Mouse (Mus musculus) cortical plate, adult 2 months (tissue): ENCODE measurements around the gene Smad3. TPM values are rescaled to one million over a fixed set of nuclear protein-coding genes. Genes with fewer than 3 reads are reported as not detected.

ENCODE experiments used
- H3K27ac ChIP-seq: fragments of 200-500 bp; 2 replicates; pipeline ENCODE4 v1.5.1; 2012; ENCODE audit warnings: low read length, control low read depth, inconsistent platforms; ENCODE audit not compliant: insufficient read depth
- H3K4me1 ChIP-seq: fragments of 200-500 bp; 2 replicates; pipeline ENCODE4 v1.6.1; 2011; ENCODE audit warnings: low read length; ENCODE audit not compliant: control insufficient read depth, insufficient read depth
- H3K4me3 ChIP-seq: fragments of 200-500 bp; 2 replicates; pipeline ENCODE4 v1.5.1; 2011; ENCODE audit warnings: mild to moderate bottlenecking, low read length, control low read depth; ENCODE audit not compliant: insufficient read depth
- CTCF ChIP-seq: fragments of 200-500 bp; IDR thresholded peaks from 2 replicates; pipeline ENCODE4 v1.5.1; 2011; ENCODE audit warnings: mild to moderate bottlenecking, control low read depth, low read length; ENCODE audit not compliant: insufficient read depth; ENCODE audit errors: extremely low read depth
- POLR2A ChIP-seq: fragments of 200-500 bp; IDR thresholded peaks from 2 replicates; pipeline ENCODE4 v1.6.1; 2011; ENCODE audit warnings: mild to moderate bottlenecking, low read length, control low read depth; ENCODE audit not compliant: insufficient read depth; ENCODE audit errors: extremely low read depth
- polyA plus RNA-seq: library from polyadenylated mRNA; depleted of rRNA; stranded (reverse); fragments of >200 nt; gene quantifications from 2 replicates; pipeline ENCODE4 v1.2.3, GENCODE M21; 2012

Gene Smad3
- polyA plus RNA-seq, 1 experiment, result 46.8 TPM

GRCm38 (mm10) chr9:63674613-63675012, 83.2 kb downstream of the Smad3 start:
- Histone ChIP-seq H3K4me1 (peaks cover 2% of the 10 kb centered on the region), H3K27ac (no peak overlapping the region), H3K4me3 (no peak overlapping the region)
- TF ChIP-seq POLR2A, result no peak
- no peak for TF ChIP-seq CTCF

- peaks cover 2% of the 10 kb centered on the region for H3K4me1 ChIP-seq
Observed at GRCm38 (mm10) chr9:63673494-63673805, 84.3 kb downstream of the Smad3 start.

DNA sequence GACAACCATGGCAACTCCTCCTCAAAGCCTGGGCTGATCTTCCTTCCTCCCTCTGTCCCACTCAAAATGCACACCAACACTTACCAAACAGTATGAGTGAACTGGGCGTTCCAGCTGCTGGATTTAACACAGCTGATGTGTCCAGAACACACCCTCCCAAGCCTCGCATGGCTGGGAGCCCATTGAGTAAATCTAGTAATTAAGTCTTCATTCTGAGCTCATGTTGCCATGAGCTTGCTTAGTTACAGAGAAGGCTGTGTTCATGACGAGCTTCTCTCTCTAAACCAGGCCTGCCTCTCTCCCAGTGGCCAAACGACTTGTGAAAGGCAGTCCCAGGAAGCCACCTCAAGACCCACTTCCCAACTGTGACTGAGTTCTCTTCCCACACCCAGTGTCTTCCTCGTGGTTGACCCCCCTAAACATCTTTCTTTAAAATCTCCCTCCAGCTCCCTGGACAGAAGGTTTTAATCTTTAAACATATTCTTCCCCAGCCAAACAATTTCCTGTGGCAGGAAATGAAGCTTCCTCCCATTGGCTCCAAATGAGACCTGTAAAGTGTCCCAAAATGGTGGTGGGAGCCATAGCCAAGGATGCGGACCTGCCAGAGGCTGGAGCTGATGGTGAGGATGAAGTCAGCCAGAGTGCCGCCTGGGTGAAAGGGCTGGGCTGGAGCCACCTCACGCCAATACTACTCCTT, 84.8 kb downstream of the Smad3 start:
- Histone ChIP-seq H3K4me3 (no peak overlapping the region), H3K4me1 (peaks cover 2% of the 10 kb centered on the region; the same call in 1 of the 2 replicates), H3K27ac (no peak overlapping the region)
- TF ChIP-seq POLR2A, result no peak
- no peak for TF ChIP-seq CTCF

More at GRCm38 (mm10) chr9:63673494-63673805, 84.3 kb downstream of the Smad3 start:
- Histone ChIP-seq H3K4me3 (no peak overlapping the region), H3K27ac (no peak overlapping the region)
- TF ChIP-seq CTCF, result no peak
- no peak for TF ChIP-seq POLR2A

DNA sequence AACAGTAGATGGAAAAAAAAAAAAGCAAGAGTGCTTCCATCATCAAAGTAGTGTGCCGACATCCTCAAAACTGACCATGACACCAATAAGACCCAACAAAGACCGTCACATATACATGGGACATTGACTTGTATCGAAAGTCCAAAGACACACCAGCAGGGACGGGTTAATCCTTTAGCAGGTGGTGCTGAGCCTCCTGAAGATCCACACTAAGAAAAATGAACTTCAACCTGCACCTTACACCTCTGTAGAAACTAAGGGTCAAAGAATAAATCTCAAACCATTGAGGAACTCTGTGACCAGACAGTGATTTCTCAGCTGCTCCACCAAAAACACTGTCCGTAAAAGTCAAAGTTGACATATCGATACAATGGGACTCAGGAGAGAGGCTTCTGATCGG, 88.0 kb downstream of the Smad3 start:
- Histone ChIP-seq H3K4me3 (no peak overlapping the region), H3K27ac (no peak overlapping the region), H3K4me1 (no peaks in the 10 kb centered on the region)
- no peak for TF ChIP-seq POLR2A
- TF ChIP-seq CTCF, result no peak

GRCm38 (mm10) chr9:63668621-63669020, 89.2 kb downstream of the Smad3 start:
- TF ChIP-seq CTCF (no peak), POLR2A (no peak)
- no peak overlapping the region for H3K4me3 ChIP-seq
- no peak overlapping the region for H3K27ac ChIP-seq
- no peaks in the 10 kb centered on the region for H3K4me1 ChIP-seq

DNA sequence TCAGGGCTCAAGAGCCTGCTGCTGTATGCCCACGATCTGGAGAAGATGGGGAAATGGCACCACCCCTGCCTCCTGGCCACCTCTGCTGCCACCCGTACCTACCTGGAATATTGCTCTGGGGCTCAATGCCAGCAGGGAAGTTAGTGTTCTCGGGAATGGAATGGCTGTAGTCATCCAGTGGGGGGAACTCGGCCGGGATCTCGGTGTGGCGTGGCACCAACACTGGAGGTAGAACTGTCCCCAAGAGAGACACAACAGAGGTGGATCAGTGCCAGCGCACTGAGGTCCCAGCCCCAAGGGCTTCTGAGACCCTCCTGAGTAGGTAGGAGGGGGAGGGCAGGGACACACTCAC, 90.4 kb downstream of the Smad3 start:
- TF ChIP-seq POLR2A (no peak), CTCF (no peak)
- H3K27ac ChIP-seq, result no peak overlapping the region

GRCm38 (mm10) chr9:63666612-63667372, 91.0 kb downstream of the Smad3 start:
- Histone ChIP-seq H3K27ac (no peak overlapping the region), H3K4me1 (no peaks in the 10 kb centered on the region), H3K4me3 (no peak overlapping the region)
- no peak for TF ChIP-seq CTCF
- no peak for TF ChIP-seq POLR2A

More for the DNA sequence above, 90.4 kb downstream of the Smad3 start:
- Histone ChIP-seq H3K4me1 (no peaks in the 10 kb centered on the region), H3K4me3 (no peak overlapping the region)

DNA sequence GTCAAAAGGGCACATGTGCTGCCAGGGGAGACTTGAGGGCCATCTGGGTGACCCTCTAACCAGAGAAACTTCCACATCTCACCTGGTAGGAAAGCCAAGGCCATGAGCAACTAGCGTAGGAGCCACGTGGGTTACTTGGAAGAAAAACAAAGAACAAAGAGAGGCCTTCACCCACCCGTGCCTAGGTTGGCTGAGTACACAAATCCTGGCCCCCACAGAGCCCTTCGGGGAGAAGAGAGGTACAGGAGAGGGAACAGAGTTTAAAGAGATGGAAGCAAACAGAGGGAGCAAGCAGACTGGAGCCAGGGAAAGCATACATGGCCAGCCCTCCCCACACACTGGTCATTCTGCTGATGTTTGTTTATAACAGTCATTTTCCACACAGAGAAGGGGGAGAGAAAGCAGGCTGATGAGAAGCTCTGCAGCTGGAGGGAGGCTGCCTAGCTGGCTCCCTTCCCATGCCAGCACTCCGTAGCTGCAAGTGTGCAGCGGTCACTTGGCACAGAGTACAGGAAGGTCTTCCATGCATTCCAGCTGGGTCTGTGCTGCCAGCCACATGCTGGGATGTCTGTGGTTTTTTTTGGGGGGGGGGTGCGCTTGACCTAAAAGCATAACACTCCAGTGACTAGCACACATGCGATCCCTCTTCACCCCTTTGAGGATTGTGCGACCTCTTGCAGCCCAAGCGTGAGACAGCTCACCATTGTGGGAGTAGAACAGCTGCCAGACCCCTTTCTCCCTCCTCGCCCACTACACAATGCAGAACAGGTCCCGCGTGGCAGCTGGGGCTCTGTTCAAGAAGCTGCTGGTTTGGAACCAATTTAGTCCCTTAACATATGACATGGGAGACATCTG, 92.8 kb downstream of the Smad3 start:
- H3K27ac ChIP-seq, result no peak overlapping the region
- TF ChIP-seq CTCF (no peak), POLR2A (no peak)
- H3K4me1 ChIP-seq, result no peaks in the 10 kb centered on the region
- no peak overlapping the region for H3K4me3 ChIP-seq

DNA sequence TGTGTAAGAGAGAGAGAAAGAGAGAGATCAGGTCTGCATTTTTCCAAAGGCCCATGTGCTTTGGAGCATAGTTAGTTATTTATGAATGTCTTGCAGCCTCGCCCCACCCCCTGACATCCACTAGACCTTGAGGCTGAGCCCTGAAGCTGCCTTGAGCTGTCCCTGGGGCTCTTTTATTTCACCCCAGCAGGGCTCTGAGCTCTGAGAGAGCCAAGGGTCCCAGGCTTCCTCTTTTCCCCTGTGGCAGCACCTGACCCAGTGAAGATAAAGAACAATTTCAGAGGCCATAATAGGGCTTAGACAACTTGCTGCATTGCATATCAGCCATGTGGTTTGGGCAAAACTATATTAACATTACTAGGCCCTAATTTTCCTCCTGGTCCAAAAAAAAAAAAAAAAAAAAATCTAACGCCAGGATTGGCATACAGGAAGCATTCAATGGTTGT, 93.5 kb downstream of the Smad3 start:
- no peaks in the 10 kb centered on the region for H3K4me1 ChIP-seq
- no peak overlapping the region for H3K27ac ChIP-seq
- TF ChIP-seq POLR2A (no peak), CTCF (no peak)
- no peak overlapping the region for H3K4me3 ChIP-seq

GRCm38 (mm10) chr9:63663222-63663621, 94.6 kb downstream of the Smad3 start:
- Histone ChIP-seq H3K4me1 (no peaks in the 10 kb centered on the region), H3K27ac (no peak overlapping the region), H3K4me3 (no peak overlapping the region)
- TF ChIP-seq POLR2A (no peak), CTCF (no peak)
